Mouse (Mus musculus) ES-Bruce4 (cell line): ENCODE results near the gene Ankrd11.

ENCODE experiments used
- EP300 ChIP-seq: IDR thresholded peaks from 2 replicates; pipeline ENCODE4 v1.6.1; 2011; ENCODE audit warnings: low read depth, low read length; ENCODE audit not compliant: insufficient read depth
- POLR2A ChIP-seq: IDR thresholded peaks from one replicate; pipeline ENCODE4 v1.8.1; 2011; ENCODE audit warnings: low read length; ENCODE audit not compliant: insufficient read depth

- TF ChIP-seq EP300 (no peak), POLR2A (no peak)
Observed at GRCm38 (mm10) chr8:122854388-122854787, 187.7 kb downstream of the Ankrd11 start.
